Mouse (Mus musculus) hindbrain, embryonic 12.5 days (tissue): ENCODE measurements around the gene Slc30a6. TPM values are rescaled to one million over a fixed set of nuclear protein-coding genes. Genes with fewer than 3 reads are reported as not detected.

Source experiments
- ATAC-seq: fragments of 200-750 bp; cut with Nextera tagmentation; 2 replicates; pipeline ENCODE4 v1.8.0; 2017; ENCODE audit warnings: moderate TSS enrichment; ENCODE audit not compliant: low FRiP score
- H3K27ac ChIP-seq: fragments of 300-500 bp; sonication (generic); 2 replicates; pipeline ENCODE4 v1.5.1; 2016; ENCODE audit warnings: mild to moderate bottlenecking
- H3K27me3 ChIP-seq: fragments of 300-500 bp; sonication (generic); 2 replicates; pipeline ENCODE4 v1.6.1; 2016; ENCODE audit warnings: mild to moderate bottlenecking
- H3K36me3 ChIP-seq: fragments of 300-500 bp; sonication (generic); 2 replicates; pipeline ENCODE4 v1.6.1; 2016; ENCODE audit warnings: mild to moderate bottlenecking
- H3K4me1 ChIP-seq: fragments of 300-500 bp; sonication (generic); 2 replicates; pipeline ENCODE4 v1.6.1; 2016
- H3K4me2 ChIP-seq: fragments of 300-500 bp; sonication (generic); replicated peaks from 2 replicates; pipeline ENCODE4 v1.6.1; 2016; ENCODE audit warnings: mild to moderate bottlenecking
- H3K4me3 ChIP-seq: fragments of 300-500 bp; sonication (generic); 2 replicates; pipeline ENCODE4 v1.5.1; 2016; ENCODE audit warnings: mild to moderate bottlenecking
- H3K9ac ChIP-seq: fragments of 300-500 bp; sonication (generic); 2 replicates; pipeline ENCODE4 v1.6.1; 2016; ENCODE audit warnings: mild to moderate bottlenecking, moderate library complexity
- H3K9me3 ChIP-seq: fragments of 300-500 bp; sonication (generic); replicated peaks from 2 replicates; pipeline ENCODE4 v1.6.1; 2016; ENCODE audit warnings: mild to moderate bottlenecking
- WGBS: fragments of 180-500 bp; shearing (Covaris S2); methylation state at CpG from one replicate; pipeline ENCODE4 v1.1.7; 2016; 5-methylcytosine and 5-hydroxymethylcytosine counted together
- polyA plus RNA-seq: library from polyadenylated mRNA; unstranded; fragments of >200 nt; fragmentation: Nextera tagmentation; extraction: Ambion mirVana; gene quantifications from 2 replicates; pipeline ENCODE4 v1.2.1, GENCODE M21; 2016

The Slc30a6 gene
- polyA plus RNA-seq, 1 experiment from 2014 or later = 30.3 TPM

DNA sequence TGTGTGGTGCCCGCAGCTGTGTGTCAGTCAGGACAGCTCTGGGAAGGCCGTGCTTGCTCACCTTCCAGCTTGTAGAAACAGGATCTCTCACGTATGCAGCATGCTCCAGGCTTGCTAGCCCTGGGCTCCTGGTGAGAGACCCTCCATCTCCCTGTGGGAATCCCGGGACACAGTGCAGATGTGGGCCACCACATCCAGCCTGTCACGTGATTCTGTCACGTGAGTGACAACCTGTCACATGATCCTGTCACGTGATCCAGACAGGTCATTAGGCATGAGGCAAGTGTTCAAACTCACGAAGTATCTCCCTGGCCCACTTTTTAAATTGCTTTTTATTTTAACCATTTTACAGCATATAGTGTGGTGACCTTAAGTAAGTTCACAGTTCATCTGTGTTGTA lies 17.9 kb downstream of the Slc30a6 start:
- 92% methylated on average over 8 of the region's 8 CpGs for WGBS
- Histone ChIP-seq H3K36me3 (peaks cover 70% of the 10 kb centered on the region), H3K4me3 (no peak overlapping the region), H3K9me3 (no peaks in the 10 kb centered on the region), H3K27me3 (no peaks in the 10 kb centered on the region), H3K4me1 (no peaks in the 10 kb centered on the region), H3K27ac (no peak overlapping the region), H3K9ac (no peak overlapping the region), H3K4me2 (no peak overlapping the region)
- no peak for ATAC-seq

GRCm38 (mm10) chr17:74414671-74415070 lies 19.3 kb downstream of the Slc30a6 start:
- no peaks in the 10 kb centered on the region for H3K27me3 ChIP-seq
- H3K36me3 ChIP-seq = peaks cover 78% of the 10 kb centered on the region

GRCm38 (mm10) chr17:74416841-74417360 lies 21.5 kb downstream of the Slc30a6 start:
- Histone ChIP-seq H3K4me3 (no peak overlapping the region), H3K27ac (no peak overlapping the region), H3K9me3 (no peaks in the 10 kb centered on the region), H3K9ac (no peak overlapping the region), H3K27me3 (no peaks in the 10 kb centered on the region), H3K36me3 (peaks cover 77% of the 10 kb centered on the region), H3K4me1 (no peaks in the 10 kb centered on the region), H3K4me2 (no peak overlapping the region)
- no peak for ATAC-seq
- 86% methylated on average over 8 of the region's 8 CpGs for WGBS

More at GRCm38 (mm10) chr17:74414671-74415070, 19.3 kb downstream of the Slc30a6 start:
- Histone ChIP-seq H3K4me1 (no peaks in the 10 kb centered on the region), H3K9me3 (no peaks in the 10 kb centered on the region), H3K4me3 (no peak overlapping the region), H3K4me2 (no peak overlapping the region), H3K9ac (no peak overlapping the region), H3K27ac (no peak overlapping the region)
- WGBS = 67% methylated on average over 1 of the region's 1 CpGs
- no peak for ATAC-seq

- Histone ChIP-seq H3K4me1 (no peaks in the 10 kb centered on the region), H3K9ac (no peak overlapping the region), H3K4me3 (no peak overlapping the region), H3K4me2 (no peak overlapping the region), H3K27me3 (no peaks in the 10 kb centered on the region), H3K36me3 (peaks cover 77% of the 10 kb centered on the region), H3K27ac (no peak overlapping the region), H3K9me3 (no peaks in the 10 kb centered on the region)
- ATAC-seq = no peak
- 23% methylated on average over 4 of the region's 4 CpGs for WGBS
These were observed 22.8 kb downstream of the Slc30a6 start for GRCm38 (mm10) chr17:74418171-74418570.

DNA sequence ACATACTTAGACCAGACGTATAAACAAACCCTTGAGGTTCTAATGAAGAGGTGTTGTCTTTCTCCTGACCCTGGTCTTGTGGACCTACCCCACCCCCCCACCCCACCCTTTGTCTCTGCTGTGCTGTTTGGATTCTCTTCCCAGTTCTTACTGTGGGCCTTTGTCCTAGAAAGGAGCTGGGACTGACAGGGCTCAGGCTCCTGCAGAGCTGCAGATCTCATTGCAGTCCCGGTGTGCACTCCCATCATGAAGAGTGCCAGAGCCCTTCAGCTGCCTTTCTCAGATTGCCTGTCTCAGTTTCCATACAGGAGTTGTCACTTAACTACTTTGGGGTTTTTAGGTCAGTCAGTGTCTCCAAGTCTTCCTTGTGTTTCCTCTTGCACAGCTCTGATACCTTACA lies 25.2 kb downstream of the Slc30a6 start:
- Histone ChIP-seq H3K9me3 (no peaks in the 10 kb centered on the region), H3K9ac (no peak overlapping the region), H3K36me3 (peaks cover 65% of the 10 kb centered on the region), H3K4me3 (no peak overlapping the region), H3K27ac (no peak overlapping the region), H3K4me2 (no peak overlapping the region), H3K27me3 (no peaks in the 10 kb centered on the region), H3K4me1 (no peaks in the 10 kb centered on the region)
- no peak for ATAC-seq
- WGBS = 59% methylated on average over 2 of the region's 2 CpGs

DNA sequence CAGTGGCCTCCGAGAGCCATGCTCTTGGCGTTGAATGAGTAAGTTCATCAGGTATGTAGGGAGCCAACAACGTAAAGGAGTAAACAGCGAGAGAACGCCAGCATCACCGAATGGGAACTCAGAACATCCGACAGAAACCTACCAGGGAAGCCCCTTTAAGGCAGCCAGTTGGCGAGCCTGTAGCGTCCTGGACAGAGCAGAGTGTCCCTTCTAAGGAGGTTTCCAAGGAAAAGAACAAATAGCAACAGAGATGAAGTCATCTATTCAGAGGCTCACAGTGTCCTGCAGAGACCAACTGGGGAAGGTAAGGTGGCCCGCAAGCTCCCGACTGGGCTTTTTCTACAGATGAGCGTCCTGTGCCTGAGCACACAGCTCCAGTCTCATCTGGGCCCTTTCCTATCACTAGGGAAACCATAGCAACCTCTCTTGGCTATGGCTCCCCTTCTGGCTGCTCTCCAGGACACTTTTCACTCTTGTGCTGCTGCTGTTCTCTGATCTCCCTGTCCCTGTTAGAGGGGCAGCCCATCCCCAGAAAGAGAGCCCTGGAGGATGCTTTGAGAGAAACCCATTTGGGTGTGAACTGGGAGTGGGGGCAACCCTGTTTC lies 29.1 kb downstream of the Slc30a6 start:
- Histone ChIP-seq H3K4me2 (no peak overlapping the region), H3K27me3 (no peaks in the 10 kb centered on the region), H3K27ac (peak overlapping the region; percentile 30; the same call in 1 of the 2 replicates), H3K4me3 (no peak overlapping the region), H3K4me1 (no peaks in the 10 kb centered on the region), H3K36me3 (peaks cover 52% of the 10 kb centered on the region), H3K9ac (no peak overlapping the region), H3K9me3 (no peaks in the 10 kb centered on the region)
- peak; percentile 78 for ATAC-seq
- WGBS = 68% methylated on average over 12 of the region's 12 CpGs

DNA sequence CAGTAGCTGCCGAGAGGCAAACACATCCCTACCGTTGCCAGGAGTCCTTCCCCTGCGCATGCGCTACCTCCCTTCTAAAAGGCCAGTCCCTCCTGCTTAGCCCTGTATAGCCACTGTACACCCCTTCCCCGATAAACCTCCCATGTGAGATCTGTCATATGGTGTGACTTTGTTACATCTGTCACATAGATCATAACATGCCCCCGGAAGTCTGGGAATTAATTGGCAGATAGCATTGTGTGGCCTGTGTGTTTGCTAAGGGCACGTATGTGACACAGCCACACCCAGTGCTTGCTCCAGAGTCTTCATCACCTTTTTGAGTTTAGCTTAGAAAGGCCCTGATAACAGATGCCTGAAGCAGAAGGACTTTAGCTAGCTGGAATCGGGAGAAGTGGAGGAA lies 34.7 kb downstream of the Slc30a6 start:
- no peak overlapping the region for H3K9ac ChIP-seq
- H3K36me3 ChIP-seq = peaks cover 12% of the 10 kb centered on the region; the same call in 1 of the 2 replicates
- H3K4me2 ChIP-seq = no peak overlapping the region
- H3K27me3 ChIP-seq = no peaks in the 10 kb centered on the region
- H3K4me1 ChIP-seq = no peaks in the 10 kb centered on the region
- ATAC-seq = no peak
- WGBS = 88% methylated on average over 8 of the region's 8 CpGs
- H3K9me3 ChIP-seq = no peaks in the 10 kb centered on the region
- no peak overlapping the region for H3K27ac ChIP-seq
- H3K4me3 ChIP-seq = no peak overlapping the region

DNA sequence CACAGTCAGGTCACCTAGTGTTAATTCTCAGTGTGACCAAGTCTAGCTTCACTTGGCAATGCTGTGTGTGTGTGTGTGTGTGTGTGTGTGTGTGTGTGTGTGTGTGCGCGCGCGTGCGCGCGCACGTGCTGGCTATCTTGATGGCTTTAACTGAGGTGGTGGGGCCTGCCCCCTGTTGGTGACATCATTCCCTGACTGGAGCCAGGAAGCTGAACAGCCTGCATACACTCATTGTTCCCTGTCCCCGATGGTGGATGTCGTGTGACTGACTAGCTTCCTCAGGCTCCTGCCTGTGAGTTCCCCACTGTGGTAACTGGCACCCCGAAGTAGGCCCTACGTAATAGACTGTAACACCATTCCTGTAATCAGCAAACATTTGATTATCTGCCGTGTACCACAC lies 36.1 kb downstream of the Slc30a6 start:
- H3K9ac ChIP-seq = no peak overlapping the region
- WGBS = 66% methylated on average over 13 of the region's 13 CpGs

DNA sequence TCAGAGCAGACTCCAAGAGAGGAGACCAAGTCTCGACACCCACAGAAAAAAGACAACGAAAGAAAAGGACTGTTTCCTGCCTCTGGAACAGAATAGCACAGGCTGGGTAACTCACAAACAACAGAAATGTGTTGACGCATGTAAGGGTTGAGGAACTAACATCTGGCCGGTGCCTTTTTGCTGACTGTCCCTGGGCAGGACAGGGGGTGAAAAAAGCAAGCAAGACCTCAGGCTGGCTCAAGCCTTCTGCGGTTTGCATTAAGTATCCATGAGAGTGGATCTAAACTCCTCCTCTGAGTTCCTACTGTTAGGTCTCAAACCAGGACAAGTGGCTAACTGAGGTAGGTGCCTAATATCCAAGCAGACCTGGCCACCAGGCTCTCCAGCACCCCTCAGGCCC lies 37.2 kb downstream of the Slc30a6 start:
- no peak for ATAC-seq
- H3K4me3 ChIP-seq = no peak overlapping the region
- H3K4me1 ChIP-seq = no peaks in the 10 kb centered on the region
- H3K4me2 ChIP-seq = no peak overlapping the region
- no peaks in the 10 kb centered on the region for H3K9me3 ChIP-seq
- H3K27ac ChIP-seq = no peak overlapping the region
- 88% methylated on average over 5 of the region's 5 CpGs for WGBS
- H3K9ac ChIP-seq = no peak overlapping the region
- no peaks in the 10 kb centered on the region for H3K27me3 ChIP-seq
- peaks cover 2% of the 10 kb centered on the region; the same call in 1 of the 2 replicates for H3K36me3 ChIP-seq

More for the DNA sequence above, 36.1 kb downstream of the Slc30a6 start:
- Histone ChIP-seq H3K27ac (no peak overlapping the region), H3K27me3 (no peaks in the 10 kb centered on the region), H3K36me3 (peaks cover 12% of the 10 kb centered on the region; the same call in 1 of the 2 replicates), H3K4me2 (no peak overlapping the region), H3K4me1 (no peaks in the 10 kb centered on the region), H3K9me3 (no peaks in the 10 kb centered on the region), H3K4me3 (no peak overlapping the region)
- ATAC-seq = peak; percentile 13; the same call in 1 of the 2 replicates

DNA sequence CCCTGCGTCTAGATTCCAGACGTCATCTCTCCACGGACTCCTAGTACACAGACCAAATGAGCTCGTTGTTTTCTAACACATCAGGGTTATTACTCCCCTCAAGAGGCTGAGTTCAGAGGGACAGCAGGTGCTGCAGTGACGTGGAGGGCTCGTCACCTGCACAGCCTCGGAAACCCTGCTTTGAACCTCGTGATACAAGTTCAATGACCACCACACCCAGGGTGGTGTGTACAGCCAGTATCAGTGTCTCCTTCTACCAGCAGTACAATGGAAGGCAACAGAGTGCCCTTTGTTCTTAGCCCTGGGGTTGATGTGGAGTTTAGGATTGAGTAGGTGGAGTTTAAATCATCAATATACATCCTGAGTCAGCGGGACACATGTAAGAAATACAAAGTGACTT lies 42.4 kb downstream of the Slc30a6 start:
- Histone ChIP-seq H3K9ac (no peak overlapping the region), H3K4me1 (no peaks in the 10 kb centered on the region), H3K4me2 (no peak overlapping the region), H3K27ac (no peak overlapping the region), H3K36me3 (no peaks in the 10 kb centered on the region), H3K9me3 (no peaks in the 10 kb centered on the region), H3K27me3 (no peaks in the 10 kb centered on the region), H3K4me3 (no peak overlapping the region)
- no peak for ATAC-seq
- WGBS = 87% methylated on average over 9 of the region's 9 CpGs

DNA sequence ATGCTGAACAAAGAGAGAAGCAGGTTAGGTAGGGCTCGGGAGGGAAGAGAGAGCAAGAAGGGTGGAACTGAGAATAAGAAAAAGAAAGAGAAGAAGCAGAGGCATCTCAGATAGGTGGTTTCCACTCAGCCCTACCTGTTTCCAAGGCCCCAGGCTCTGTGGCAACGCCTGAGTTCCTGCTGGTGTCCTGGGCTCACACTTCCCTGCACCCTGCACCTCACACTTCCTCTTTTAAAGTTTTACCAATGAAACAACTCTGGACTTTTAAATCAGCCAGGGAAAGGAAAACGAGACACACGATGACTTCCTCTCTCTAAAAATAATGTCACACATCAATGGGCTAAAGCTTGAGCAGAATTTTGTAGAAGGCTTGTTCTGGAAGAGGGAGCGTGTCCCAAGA lies 45.1 kb downstream of the Slc30a6 start:
- Histone ChIP-seq H3K4me3 (no peak overlapping the region), H3K27ac (no peak overlapping the region), H3K9ac (no peak overlapping the region), H3K36me3 (no peaks in the 10 kb centered on the region), H3K27me3 (no peaks in the 10 kb centered on the region), H3K9me3 (no peaks in the 10 kb centered on the region), H3K4me1 (no peaks in the 10 kb centered on the region), H3K4me2 (no peak overlapping the region)
- ATAC-seq = no peak
- 83% methylated on average over 5 of the region's 5 CpGs for WGBS

DNA sequence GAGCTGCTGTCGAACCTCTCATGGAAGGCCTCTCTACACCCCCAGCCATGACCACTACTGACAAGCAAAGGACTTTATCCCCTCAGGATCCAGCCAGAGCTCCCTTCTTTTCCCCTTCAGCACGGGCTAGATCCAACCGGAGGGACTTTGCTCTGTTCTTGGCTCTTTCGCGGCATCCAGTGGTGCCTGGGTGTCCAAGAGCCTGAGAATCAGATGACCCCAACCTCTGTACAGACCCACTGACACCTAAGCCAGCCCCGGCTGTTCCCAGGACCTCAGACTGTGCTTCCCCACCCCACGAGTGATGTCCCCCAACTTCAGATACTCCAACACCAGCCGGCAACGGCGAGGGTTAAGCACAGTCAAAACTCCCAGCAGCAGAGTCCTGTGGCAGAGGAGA lies 54.4 kb downstream of the Slc30a6 start:
- WGBS = 85% methylated on average over 10 of the region's 10 CpGs
- no peak for ATAC-seq

DNA sequence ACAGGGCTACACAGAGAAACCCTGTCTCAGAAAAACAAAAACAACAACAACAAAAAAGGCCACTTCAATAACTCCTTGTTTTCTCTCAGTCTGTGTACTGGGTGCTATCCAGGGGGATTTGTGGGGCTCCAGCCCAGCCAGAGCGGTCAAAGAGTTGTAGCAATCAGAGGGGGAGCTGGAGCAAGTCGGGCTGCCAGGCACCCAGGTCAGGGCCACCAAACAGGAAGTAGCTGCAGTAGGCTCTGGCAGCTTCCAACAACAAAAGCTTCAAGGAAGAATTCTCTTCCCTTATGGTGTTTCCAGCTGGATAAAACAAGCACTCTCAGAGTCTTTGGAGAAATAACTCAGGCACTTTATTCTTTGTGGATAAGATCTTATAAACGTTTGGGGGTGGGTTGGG lies 58.5 kb downstream of the Slc30a6 start:
- Histone ChIP-seq H3K4me2 (no peak overlapping the region), H3K36me3 (no peaks in the 10 kb centered on the region), H3K4me1 (no peaks in the 10 kb centered on the region), H3K27ac (no peak overlapping the region), H3K9me3 (no peaks in the 10 kb centered on the region), H3K27me3 (no peaks in the 10 kb centered on the region), H3K4me3 (no peak overlapping the region), H3K9ac (no peak overlapping the region)
- no peak for ATAC-seq
- WGBS = 77% methylated on average over 3 of the region's 3 CpGs

More for the DNA sequence above, 54.4 kb downstream of the Slc30a6 start:
- Histone ChIP-seq H3K9ac (no peak overlapping the region), H3K27me3 (no peaks in the 10 kb centered on the region), H3K4me2 (no peak overlapping the region), H3K9me3 (no peaks in the 10 kb centered on the region), H3K4me1 (no peaks in the 10 kb centered on the region), H3K27ac (no peak overlapping the region), H3K4me3 (no peak overlapping the region), H3K36me3 (no peaks in the 10 kb centered on the region)
